Mouse (Mus musculus): ENCODE data around the gene Rufy3. TPM values are rescaled to one million over a fixed set of nuclear protein-coding genes. Genes with fewer than 3 reads are reported as not detected.

Gene Rufy3
- polyA plus RNA-seq, 1 experiment from 2014 or later = 253 TPM

DNA sequence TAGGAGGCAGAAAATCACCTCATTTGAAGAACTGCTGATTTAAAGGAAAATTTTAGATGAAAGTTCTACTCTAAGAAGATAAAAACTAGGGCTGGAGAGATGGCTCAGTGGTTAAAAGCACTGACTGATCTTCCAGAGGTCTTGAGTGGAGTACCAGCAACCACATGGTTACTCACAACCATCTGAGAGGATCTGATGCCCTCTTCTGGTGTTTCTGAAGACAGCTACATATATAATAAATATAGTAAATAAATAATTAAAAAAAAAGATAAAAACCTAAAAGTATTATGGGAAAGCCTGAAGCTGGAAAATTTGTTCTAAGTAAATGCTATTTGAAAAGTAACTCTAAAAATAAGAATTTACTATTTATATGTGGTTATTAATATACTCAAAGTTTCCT lies 128.2 kb downstream of the Rufy3 start:
- Histone ChIP-seq H3K9ac (ENCODE audit: low read depth, low read length) (no peak overlapping the region), H3K9me3 (ENCODE audit: control insufficient read depth, low read length) (no peaks in the 10 kb centered on the region), H3K4me3 (ENCODE audit: low read length) (no peak overlapping the region), H3K36me3 (ENCODE audit: control insufficient read depth, insufficient read depth, low read length) (no peaks in the 10 kb centered on the region), H3K4me1 (ENCODE audit: control insufficient read depth, insufficient read depth, low read depth, low read length) (no peaks in the 10 kb centered on the region), H3K27me3 (replicated peaks; ENCODE audit: control insufficient read depth, insufficient read depth, low read length) (no peaks in the 10 kb centered on the region), H3K27ac (ENCODE audit: low read depth, low read length) (no peak overlapping the region), H3K4me2 (ENCODE audit: low read length) (no peak overlapping the region)
- no peak for ATAC-seq

DNA sequence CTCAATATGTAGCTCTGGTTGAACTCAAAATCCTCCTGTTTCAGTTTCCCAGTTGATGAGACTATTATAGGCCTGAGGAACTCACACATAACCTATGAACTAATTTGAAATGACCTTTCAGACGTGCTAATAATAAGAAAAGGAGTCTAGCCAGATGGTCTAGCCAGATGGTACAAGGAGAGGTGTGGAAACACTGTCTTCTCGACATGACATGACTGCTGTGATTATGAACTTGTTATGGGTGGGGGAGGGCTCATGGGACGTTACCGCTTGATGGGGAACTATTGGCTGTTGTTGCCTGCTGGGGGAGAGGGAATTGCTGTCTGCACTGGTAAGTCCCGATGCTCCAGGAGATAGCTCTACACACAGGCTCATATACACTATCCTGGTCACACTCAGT lies 132.5 kb downstream of the Rufy3 start:
- ATAC-seq = peak; percentile 42; the same call in 1 of the 2 replicates
- Histone ChIP-seq H3K4me3 (ENCODE audit: low read length) (no peak overlapping the region), H3K4me2 (ENCODE audit: low read length) (no peak overlapping the region), H3K4me1 (ENCODE audit: control insufficient read depth, insufficient read depth, low read depth, low read length) (no peaks in the 10 kb centered on the region), H3K27me3 (replicated peaks; ENCODE audit: control insufficient read depth, insufficient read depth, low read length) (no peaks in the 10 kb centered on the region), H3K9me3 (ENCODE audit: control insufficient read depth, low read length) (no peaks in the 10 kb centered on the region), H3K27ac (ENCODE audit: low read depth, low read length) (no peak overlapping the region), H3K36me3 (ENCODE audit: control insufficient read depth, insufficient read depth, low read length) (no peaks in the 10 kb centered on the region), H3K9ac (ENCODE audit: low read depth, low read length) (no peak overlapping the region)
- 62% methylated on average over 5 of the region's 5 CpGs for WGBS

DNA sequence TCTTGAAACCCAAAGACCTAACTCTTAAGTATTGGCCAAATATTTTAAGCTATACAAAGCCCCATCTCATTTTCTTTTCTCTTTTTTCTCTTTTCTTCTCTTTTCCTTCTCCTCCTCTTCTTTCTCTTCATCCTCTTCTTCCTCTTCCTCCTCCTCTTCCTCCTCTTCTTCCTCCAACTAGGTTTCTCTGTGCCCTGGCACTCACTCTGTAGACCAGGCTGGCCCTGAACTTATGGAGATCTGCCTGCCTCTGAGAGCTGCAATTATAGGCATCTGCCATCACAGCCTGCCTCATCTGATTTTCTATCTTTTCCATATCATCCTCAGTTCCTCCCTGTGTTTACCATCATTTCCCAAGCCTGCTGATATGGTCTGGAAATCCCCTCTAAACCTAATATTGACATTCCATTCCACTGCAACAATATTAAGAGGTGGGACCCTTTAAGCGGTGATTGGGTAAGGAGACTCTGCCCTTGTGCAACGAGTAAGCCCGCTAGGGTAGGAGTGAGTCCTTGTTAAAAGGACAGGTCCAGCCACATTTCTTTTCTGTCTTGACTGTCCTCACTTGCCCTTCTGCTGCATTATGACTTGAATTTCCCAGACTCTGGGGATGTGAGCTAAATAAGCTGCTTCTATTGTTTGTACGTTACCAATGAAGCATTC lies 134.5 kb downstream of the Rufy3 start:
- no peak for ATAC-seq
- Histone ChIP-seq H3K27me3 (replicated peaks; ENCODE audit: control insufficient read depth, insufficient read depth, low read length) (no peaks in the 10 kb centered on the region), H3K4me2 (ENCODE audit: low read length) (no peak overlapping the region), H3K4me1 (ENCODE audit: control insufficient read depth, insufficient read depth, low read depth, low read length) (no peaks in the 10 kb centered on the region), H3K9ac (ENCODE audit: low read depth, low read length) (no peak overlapping the region), H3K4me3 (ENCODE audit: low read length) (no peak overlapping the region), H3K27ac (ENCODE audit: low read depth, low read length) (no peak overlapping the region), H3K9me3 (ENCODE audit: control insufficient read depth, low read length) (no peaks in the 10 kb centered on the region), H3K36me3 (ENCODE audit: control insufficient read depth, insufficient read depth, low read length) (no peaks in the 10 kb centered on the region)
- 77% methylated on average over 4 of the region's 4 CpGs for WGBS

Other genes starting within 250 kb of the Rufy3 start
- gene Prol1, start 247.7 kb upstream of the Rufy3 start, polyA plus RNA-seq (2015; fragmentation: Nextera tagmentation; extraction: Ambion mirVana) = not detected in 2 replicates
- gene Amtn, start 188.9 kb upstream of the Rufy3 start, polyA plus RNA-seq (2015; fragmentation: Nextera tagmentation; extraction: Ambion mirVana) = not detected in 2 replicates
- not detected in 2 replicates for gene Ambn, start 109.0 kb upstream of the Rufy3 start, polyA plus RNA-seq (2015; fragmentation: Nextera tagmentation; extraction: Ambion mirVana)
- not detected in 2 replicates for gene Enam, start 77.1 kb upstream of the Rufy3 start, polyA plus RNA-seq (2015; fragmentation: Nextera tagmentation; extraction: Ambion mirVana)
- 0.14 and 0.40 TPM in 2 replicates for gene Jchain, start 37.1 kb upstream of the Rufy3 start, polyA plus RNA-seq (2015; fragmentation: Nextera tagmentation; extraction: Ambion mirVana)
- 47.6 and 48.3 TPM in 2 replicates for gene Utp3, start 10.6 kb upstream of the Rufy3 start, polyA plus RNA-seq (2015; fragmentation: Nextera tagmentation; extraction: Ambion mirVana)
- 39.4 and 54.5 TPM in 2 replicates for gene Grsf1, start 111.1 kb downstream of the Rufy3 start, polyA plus RNA-seq (2015; fragmentation: Nextera tagmentation; extraction: Ambion mirVana)
- gene Mob1b, start 155.8 kb downstream of the Rufy3 start, polyA plus RNA-seq (2015; fragmentation: Nextera tagmentation; extraction: Ambion mirVana) = 7.5 and 9.4 TPM in 2 replicates
- gene Dck, start 200.0 kb downstream of the Rufy3 start, polyA plus RNA-seq (2015; fragmentation: Nextera tagmentation; extraction: Ambion mirVana) = 41.7 and 44.1 TPM in 2 replicates

All from hindbrain, embryonic 16.5 days (tissue).